Mouse (Mus musculus) layer of hippocampus, adult 8-10 months (tissue): ENCODE data around the gene Tpcn2. TPM values are rescaled to one million over a fixed set of nuclear protein-coding genes. Genes with fewer than 3 reads are reported as not detected.

Source experiments
- DNase-seq, 2 experiments: peaks; one replicate each; pipeline ENCODE4 v3.0.0; 2022; ENCODE audit warnings: low spot score in 2 of 2
- total RNA-seq, 4 experiments: library from RNA; stranded (reverse); gene quantifications; 2 replicates each; pipeline ENCODE4 v1.2.4; 2022

Gene Tpcn2
- total RNA-seq, 4 experiments from 2014 or later, result 8.3 to 14.3 (median 10.5) TPM

DNA sequence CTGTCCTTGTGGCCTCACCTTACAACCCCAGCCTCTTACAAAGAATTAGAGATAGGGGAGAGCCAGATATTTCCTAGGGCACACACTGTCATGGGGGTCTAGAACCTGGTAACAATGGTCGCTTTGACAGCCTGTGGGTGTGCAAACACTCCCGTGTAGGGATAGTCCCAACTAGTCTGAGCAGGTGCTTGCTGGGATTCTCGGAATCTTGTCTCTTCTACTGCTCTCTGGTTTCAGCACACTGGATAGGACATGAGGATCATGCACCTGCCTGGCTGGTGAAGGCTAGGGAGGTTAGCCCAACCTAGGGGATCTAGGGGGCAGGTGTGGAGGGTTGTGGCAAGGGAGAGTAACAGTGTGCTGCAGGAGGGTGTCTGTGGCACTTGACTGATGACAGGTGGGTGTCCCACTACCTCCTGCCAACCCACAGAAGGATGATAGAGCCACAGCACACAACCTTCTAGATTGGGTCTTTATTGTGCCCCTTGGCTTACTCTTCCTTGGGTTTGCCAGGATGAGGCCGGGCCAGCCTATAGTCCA lies 78.4 kb downstream of the Tpcn2 start:
- DNase-seq, result no peak

DNA sequence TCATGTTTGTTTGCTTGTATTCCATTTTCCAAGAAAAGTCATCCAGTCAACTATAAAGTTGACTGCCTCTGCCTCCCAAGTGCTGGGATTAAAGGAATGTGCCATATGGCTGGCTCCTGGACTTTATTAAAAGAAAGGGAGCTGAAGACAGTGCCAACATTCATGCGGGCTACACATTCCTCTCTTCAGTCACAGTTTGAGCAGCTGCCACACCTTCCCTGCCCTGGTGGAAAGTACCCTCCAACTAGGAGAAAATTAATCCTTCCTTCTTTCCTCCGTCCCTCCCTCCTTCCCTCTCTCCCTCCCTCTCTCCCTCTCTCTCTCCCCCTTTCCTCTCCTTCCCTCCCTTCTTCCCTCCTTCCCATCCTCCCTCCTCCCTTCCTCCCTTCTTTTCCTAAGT lies 84.1 kb downstream of the Tpcn2 start:
- no peak for DNase-seq

DNA sequence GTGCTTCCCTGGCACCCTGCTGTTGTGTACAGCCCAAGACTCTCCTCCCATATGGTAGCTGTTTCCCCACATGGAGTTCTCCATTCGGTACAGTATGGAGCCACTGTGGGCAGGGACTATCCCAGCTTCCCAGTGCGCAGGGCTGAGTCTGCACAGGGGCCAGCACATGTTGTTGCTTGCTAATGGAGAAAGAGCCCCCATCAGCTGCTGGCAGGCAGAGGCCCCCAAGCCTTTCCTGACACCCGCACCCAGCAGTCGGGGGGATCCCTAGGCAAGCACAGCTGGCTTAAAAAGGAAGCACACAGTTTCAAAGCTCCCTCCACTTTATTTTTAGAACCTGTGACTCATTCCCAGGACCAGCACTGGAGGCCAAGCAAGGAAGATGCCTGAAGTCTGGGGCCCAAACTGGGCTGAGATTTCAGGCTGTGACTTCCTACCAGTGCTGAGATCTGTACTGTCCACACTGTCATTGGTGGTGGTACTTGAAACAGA lies 85.5 kb downstream of the Tpcn2 start:
- DNase-seq, result peak; percentile 66 to 70

DNA sequence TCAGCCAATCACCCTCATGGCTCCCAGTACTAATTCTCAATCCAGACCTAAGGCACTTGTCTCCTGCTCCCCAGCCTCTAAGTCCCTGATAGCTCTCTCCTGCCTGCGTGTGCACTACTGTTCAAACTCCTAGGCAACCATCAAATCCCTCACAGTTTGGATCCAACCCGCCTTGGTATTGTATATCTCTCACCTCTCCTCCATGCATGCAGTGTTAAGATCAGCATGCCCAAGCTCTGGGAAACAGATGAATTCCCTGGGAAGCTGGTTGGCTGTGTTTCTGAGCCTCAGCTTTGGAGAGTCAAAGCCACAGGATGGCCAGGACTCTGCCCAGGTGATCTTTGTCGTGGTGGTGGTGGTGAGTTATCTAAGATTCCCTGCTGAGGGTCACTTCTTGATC lies 86.1 kb downstream of the Tpcn2 start:
- no peak for DNase-seq

DNA sequence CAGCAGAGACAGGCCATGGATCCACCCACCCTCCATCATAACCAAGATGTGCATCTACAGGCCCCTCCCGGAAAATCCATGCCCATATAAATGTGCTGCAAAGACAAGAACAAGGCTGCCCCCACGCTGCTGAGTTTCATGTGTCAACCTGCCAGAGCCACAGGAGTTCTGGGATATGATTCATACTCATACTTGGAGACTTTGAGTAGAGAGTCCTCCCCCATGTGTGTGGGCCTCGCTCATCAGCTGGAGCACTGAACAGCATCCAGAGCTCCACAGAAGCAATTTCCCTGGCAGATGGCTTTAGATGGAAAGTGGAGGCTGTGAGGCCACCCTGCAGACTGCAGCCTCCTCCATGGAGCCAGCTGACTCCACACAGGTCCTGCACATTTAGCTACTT lies 86.8 kb downstream of the Tpcn2 start:
- peak; percentile 89 to 93 for DNase-seq

DNA sequence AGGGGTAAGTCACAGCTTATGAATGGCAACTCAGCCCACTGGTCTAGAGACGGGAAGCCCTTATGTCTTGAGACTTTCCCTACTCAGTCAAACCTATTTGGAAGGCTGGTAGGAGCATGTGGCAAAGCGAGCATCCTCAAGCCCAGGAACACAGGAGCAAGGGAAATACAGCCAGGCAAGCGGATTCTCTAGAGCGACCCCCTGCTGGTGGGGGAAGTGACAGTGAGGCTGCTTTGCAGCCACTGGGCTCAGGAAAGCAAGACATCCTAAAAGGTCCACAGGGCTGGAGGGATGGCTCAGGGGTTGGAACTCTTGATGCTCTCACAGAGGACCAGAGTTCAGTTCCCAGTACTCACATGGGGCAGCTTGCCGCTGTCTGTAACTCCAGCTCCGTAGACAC lies 87.5 kb downstream of the Tpcn2 start:
- no peak for DNase-seq

DNA sequence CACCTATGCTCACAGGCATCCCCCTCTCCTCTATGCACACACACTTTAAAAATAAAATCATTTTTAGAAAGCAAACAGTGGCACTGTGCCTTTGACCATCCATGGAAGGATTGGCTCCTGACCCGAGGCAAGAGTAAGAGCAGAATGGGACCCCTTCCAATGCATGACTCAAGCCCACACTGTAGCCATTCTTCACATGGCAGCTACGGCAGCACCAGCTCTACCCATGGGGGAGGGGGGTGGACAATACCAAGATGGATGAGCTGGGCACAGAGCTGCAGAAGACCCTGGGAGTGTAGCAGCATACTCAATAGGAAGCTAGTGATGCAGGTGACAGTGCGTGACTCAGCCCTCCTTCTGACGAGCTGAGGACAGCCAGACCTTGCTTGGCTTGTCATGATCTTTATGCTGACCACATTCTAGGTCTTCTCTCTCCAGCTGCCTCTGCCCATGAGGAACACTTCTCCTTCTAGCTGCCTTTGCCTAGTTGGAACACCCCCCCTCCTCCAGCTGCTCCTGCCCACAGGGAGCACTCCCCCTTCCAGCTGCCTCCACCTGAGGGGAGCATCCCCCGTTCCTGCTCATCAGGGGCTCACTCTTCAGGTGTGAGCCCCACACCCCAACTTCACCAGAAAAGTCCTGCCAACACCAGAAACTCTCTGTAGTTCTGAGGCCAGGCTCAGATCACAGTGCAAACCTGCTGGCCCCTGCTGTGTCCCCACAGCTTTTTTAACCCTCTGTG lies 88.5 kb downstream of the Tpcn2 start:
- DNase-seq, result peak in 1 of 2 experiments; percentile 32

DNA sequence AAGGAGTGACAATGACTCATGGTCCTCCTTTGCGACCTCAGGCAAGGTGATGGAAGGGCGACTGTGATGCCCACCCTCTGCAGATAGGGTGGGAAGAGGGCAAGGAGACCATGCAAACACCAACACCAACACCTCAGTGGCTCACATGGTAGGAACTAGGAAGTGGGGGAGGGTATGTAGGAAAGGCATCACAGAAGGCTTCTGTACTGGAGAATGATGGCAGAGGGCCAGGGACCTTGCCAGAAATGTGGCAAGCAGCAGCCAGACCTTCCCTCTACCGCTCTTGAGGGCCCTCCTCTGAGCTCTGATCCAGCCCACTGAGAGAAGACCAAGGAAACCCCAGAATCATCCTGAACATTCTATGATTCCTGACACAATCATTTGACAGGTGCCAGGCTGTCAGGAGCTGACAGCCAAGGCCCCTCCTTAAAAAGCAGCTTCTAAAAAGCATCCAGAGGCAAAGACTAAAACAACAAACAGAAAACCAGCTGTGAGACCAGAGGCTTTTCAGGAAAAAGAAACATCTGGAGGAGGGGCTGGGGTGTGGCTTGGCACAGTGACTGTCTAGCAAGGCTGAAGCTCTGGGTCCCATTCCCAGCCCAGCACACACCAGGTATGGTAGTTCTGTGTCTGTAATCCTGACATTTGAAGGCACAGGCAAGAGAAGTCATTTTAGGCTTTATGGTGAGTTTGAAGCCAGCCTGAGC lies 89.2 kb downstream of the Tpcn2 start:
- peak; percentile 63 to 67 for DNase-seq

DNA sequence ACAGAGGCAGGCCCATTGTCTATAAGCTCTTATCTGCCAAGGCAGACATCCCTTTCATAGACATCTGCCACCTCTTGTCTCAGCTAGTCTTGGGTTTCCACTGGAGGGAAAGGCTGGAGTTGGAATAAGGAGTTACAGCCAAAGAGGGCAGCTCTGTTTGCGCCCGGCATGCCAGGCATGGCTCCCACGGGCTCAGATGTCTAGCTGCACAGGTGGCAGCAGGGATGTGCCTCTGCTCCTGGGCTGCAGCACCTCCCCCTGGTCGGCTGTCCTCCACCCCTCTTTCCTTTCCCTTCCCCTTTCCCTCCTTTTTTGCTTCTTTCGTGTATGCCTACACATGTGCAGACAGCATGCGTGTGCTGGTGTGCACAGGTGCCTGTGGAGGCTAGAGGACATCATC lies 91.0 kb downstream of the Tpcn2 start:
- no peak for DNase-seq

DNA sequence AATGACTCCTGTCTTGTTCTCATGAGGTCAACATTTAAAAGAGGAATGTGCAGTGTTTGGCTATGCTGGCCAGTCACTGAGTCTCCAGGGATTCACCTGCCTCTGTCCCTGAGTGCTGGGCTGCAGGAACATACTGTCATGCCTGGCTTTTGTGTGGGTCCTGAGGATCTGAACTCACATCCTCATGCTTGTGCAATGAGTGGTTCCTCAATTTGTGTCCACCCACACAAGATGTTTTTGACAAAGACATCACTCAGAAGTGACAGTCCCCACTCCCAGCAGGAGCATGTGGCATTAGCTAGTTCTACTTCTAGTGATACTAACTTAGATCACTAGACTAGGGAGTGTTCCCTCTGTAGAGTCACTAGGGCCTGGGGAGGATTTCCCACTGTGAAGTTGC lies 93.3 kb downstream of the Tpcn2 start:
- no peak for DNase-seq

DNA sequence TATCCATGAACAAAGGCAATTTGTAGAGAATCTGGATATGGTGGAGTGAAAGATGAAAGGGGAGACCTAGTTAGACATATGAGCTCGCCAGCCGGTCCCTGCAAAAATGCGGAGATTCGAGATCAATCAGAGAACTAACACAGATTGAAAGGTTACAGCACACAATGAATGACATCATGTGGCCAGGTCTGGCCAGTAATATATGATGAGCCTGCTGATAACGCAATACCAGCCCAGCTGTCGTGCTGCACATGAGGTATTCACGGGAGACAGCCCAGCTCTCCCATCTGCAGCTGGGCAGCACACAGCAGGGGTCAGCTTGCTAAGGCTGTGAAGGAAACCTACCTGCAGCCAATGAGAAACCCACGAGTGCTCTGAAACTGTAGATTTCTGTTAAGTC lies 94.5 kb downstream of the Tpcn2 start:
- DNase-seq, result no peak

DNA sequence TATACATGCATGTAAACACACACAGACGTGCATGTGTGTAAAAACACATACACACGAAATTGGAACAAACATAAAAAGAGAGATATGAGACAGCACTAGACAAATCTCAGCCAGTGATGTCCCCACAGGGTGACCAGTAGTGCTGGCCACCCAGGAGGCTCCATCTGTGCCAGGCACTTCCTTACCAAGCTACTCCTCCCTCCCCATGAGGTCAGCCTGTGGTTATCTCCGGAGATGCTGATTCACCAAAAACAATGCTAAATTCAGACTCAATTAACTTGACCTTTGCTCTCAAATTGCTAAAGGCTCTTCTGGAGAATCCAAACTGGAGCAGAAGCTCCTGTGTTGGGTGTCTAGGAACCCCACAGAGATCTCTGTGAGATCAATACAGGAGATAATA lies 96.0 kb downstream of the Tpcn2 start:
- no peak for DNase-seq

DNA sequence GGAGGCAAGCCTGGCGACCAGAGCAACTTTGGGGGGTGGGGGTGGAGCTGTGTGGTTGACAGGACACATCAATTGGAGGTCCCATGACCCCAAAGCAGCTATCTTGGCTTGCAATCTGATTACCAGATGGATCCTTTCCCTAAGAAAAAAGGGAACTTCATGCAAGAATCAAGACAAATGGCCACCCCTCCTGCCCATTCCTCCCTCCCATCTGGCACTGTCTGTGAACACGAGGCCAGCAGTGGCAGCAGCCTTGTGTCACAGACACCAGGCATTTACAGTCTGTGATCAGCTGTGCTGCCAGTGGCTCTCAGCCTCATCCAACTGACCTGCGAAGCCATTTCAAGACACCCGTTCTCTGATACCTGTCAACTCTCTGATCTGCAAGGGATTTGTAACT lies 101.4 kb downstream of the Tpcn2 start:
- DNase-seq, result no peak

DNA sequence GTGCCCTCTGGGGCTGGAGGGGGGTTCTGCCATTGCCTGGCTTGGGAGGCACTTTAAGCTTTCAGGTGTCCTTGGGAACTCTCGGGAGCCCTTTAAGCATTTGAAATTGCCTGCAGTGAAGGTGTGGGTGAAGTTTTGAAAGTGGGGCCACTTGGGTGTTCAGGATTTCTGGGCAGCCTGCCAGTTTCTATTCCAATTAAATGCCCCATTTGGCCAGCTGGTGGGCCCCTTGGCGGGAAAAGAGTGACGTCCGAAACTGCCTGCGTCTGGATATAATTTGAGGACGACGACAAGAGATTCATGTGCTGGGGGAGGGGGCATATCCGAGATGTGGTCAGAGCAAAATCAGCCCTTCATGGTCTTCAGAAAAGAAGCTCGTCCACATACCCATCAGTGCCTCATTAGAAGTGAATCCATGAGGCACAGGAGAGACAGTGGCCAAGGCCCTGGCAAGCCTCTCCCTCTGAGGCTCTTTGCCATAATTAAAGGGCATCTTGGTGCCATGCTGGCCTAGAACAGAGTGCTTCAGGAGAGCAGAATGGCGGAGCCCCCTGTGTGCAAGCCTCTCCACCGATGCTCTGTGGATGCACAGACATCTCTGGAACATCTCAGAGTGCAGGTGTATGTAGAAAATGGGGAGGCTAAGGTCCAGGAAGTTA lies 102.3 kb downstream of the Tpcn2 start:
- no peak for DNase-seq

DNA sequence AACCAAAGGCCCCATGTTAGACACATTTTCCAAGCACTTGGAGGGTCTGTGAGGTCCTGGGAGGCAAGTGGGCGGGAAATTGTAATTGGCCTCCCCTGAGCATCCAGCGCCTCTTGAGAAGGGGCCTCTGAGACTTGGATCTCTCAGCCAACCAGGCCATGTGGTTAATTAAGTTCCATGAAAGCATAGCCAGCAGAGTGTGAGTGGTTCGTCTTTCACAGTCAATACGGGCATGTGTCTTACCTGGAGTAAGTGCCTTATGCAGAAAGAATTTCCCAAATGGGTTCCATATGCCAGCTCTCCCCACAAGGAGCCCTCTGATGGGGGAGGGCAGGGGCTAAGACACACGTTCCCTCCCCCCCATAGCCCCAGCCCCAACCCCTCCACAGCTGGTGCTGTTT lies 104.1 kb downstream of the Tpcn2 start:
- DNase-seq, result no peak

DNA sequence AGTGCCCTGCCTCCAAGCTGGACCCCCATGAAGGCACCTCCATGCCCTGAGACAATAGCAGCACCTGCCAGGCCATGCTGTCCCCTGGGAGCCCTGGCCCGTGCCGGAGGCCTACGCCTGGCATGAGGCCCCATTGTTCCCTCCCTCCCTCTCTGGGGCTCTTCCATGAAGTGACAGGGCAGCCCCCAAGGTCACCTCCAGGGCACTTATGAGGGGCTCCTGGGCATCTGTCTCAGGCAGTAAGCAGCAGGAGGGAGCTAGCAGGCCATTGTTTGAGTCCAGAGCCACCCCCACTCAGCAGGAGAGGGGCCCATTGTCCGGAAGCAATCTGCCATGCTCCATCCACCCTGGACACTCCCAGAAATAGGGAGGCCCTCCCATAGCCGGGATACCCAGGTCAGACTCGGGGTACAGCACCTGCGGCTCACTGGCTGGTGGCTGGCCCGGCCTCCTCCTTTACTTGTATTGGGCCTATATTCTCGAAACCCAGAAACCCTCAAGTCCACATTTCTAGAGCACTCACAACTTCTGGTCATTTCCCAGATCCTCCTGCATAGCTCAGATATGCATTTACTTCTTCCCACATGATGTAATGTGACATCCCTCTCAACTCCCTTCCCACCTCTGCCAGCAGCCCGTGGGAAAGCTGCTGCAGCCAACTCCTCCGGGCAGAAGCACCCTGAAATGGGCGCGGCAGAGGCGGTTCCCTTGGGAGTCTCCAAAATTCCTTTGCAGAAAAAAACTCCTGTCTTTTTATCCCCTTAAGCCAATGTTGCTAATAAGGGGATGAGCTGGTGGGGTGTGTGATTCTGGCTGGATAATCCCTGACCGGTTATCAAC lies 106.8 kb downstream of the Tpcn2 start:
- no peak for DNase-seq

DNA sequence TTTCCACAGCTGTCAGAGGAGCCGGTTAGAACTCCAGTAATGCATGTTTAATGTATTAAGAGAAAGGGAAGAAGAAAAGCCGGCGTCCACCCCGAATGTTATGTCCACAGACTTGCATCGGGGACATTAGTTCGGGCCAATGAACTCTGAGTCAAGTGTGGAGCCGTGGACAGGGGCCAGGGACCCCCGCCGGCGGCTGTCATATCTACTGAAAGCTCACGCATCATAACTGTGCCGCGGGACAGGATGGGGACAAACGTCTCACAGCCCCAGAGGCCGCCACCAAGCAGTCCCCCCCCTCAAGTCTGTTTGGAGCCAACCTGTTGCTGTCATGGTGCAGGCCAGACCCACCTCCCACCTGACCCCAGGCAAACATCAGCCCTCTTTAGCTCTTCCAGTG lies 110.2 kb downstream of the Tpcn2 start:
- DNase-seq, result no peak

DNA sequence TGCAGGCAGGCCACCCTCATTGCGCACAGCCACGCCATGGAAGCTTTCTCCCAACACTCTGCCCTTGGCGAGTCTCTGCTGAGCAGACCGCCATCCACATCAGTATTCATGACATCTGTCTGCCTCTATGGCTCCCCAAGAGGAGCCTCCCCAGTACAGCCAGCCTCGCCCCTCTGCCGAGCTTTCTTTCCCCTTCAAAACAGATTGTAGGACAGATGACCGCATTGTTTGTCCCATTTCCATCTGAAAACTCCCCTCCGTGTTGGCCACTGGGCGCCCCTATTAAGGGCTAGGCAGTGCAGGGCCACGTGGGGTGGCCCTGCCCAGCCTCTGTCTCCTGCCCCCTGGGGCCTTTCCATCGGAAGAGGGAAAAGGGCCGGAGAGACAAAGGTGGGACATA lies 110.7 kb downstream of the Tpcn2 start:
- no peak for DNase-seq

DNA sequence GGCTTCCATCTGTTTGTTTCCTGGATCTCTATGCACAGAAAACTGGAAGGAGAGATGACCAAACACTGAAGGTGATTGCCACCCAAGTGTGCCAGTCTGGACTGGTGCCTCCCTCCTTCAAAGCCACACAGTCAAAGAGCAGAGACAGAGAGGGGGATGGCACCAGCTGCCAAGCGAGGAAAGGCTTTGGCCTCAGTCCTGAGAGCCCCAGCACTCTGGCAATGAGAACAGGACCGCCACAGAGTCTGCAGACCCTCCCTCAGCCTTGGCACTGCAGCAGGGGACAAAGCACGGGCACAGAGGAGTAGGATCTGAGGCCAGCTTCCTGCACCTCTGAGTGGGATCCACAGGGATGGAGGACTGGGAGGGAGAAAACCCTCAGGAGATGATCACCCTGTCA lies 114.1 kb downstream of the Tpcn2 start:
- no peak for DNase-seq

DNA sequence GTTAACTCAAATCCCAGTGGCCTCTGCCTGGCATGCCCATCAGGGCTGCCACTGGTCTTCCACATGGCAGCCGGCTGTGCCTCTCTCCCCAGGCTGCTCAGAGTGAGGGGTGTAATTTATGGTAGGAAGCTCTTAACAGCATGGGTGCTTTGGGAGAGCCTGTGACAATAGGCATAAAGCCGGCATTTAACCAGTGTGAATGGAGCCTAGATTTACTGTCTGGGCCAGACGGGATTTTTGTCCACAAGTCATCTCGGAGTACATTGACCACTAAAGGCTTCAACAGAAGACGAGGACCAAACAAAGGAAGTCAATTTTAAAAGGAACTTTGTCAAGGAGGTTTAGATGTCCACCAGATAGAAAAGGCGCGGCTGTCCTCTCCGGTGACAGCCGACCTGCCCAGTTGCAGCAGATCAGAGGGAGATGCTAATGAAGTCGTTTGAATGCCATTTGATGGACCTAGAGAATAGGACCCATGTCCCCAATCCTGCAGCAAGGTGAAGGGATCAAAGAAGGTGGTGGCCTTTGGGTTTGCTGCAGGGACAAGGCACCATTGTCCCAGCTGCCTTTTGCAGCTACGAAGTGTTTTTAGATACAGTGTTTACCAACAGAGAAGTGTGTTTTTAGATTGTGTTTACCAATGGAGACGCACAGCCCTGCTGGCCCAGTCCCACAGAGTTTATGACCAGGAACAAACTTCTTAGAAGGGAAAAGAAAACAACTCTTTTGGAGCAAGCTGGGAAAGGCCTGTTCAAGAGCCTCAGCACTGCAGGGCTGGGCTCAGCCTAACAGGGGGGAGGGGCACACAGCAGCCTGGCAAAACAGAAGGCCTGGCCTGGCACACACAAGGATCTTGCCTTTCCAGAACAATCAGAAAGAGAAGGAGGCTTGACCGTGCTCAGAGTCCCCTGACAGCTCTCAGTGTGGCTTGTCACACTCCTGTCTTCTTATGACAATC lies 124.2 kb downstream of the Tpcn2 start:
- DNase-seq, result peak in 1 of 2 experiments; percentile 14
